ENCODE assay signal across 17 mouse cellular contexts in the genomic region with DNA sequence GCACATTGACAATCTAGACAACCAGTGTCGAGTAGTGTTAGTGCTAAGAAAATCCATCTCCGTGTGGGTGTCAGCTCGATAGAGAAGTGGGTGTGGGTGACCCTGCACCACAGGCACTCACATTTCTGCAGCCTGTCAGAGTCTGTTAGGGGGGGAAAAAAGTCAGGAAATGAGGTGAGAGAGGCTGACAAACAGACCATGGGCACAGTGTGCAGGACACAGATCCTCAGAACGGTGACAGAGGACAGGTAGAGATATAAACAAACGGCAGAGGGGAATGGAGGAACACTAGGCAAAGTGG. TPM values are rescaled to one million over a fixed set of nuclear protein-coding genes. Genes with fewer than 3 reads are reported as not detected.
DNase-seq lines count a peak whose midpoint lies in the region; ATAC-seq and TF ChIP-seq lines count a peak whose summit lies in the region.
"Had no signal": no experiment of that assay in that cellular context is flagged by ENCODE, and none has a peak within 500 bp of the region (broad histone marks: within the 10 kb centered on the region; RNA-seq: fewer than 3 reads in every experiment).

No protein-coding gene starts in this region.

- no peak overlapping the region for H3K4me2 ChIP-seq in hindbrain, embryonic 16.5 days (ENCODE audit: low read length)
- H3K4me2 ChIP-seq in forebrain, embryonic 14.5 days (ENCODE audit: low read length), result no peak overlapping the region
- H3K4me2 ChIP-seq in intestine, embryonic 16.5 days (ENCODE audit: low read depth, low read length), result no peak overlapping the region
- no peak overlapping the region; the same call in 1 of the 2 replicates for H3K4me2 ChIP-seq in midbrain, postnatal 0 days (ENCODE audit: low read depth, low read length, poor library complexity, severe bottlenecking)
- H3K4me2 ChIP-seq: limb, embryonic 13.5 days had no signal

- peak overlapping the region; percentile 64 for H3K27ac ChIP-seq in hindbrain, embryonic 10.5 days
- no peak overlapping the region for H3K27ac ChIP-seq in hindbrain, embryonic 16.5 days (ENCODE audit: low read depth, low read length)
- peak overlapping the region; percentile 29; the same call in 1 of the 2 replicates for H3K27ac ChIP-seq in forebrain, embryonic 14.5 days (ENCODE audit: low read depth, low read length)
- H3K27ac ChIP-seq in intestine, embryonic 16.5 days (ENCODE audit: low read length), result peak overlapping the region; percentile 23
- peak overlapping the region; percentile 38; the same call in 1 of the 2 replicates for H3K27ac ChIP-seq in midbrain, postnatal 0 days (ENCODE audit: low read depth, low read length)
- no peak overlapping the region for H3K27ac ChIP-seq in layer of hippocampus, adult 2 months
- H3K27ac ChIP-seq: limb, embryonic 13.5 days had no signal

- peaks cover 35% of the 10 kb centered on the region for H3K4me1 ChIP-seq in hindbrain, embryonic 10.5 days (replicated peaks)
- H3K4me1 ChIP-seq in hindbrain, embryonic 16.5 days (ENCODE audit: control insufficient read depth, insufficient read depth, low read depth, low read length), result peaks cover 13% of the 10 kb centered on the region
- peaks cover 13% of the 10 kb centered on the region; the same call in 1 of the 2 replicates for H3K4me1 ChIP-seq in forebrain, embryonic 14.5 days (ENCODE audit: control insufficient read depth, insufficient read depth, low read length)
- no peaks in the 10 kb centered on the region for H3K4me1 ChIP-seq in intestine, embryonic 16.5 days (ENCODE audit: control insufficient read depth, insufficient read depth, low read length)
- no peaks in the 10 kb centered on the region for H3K4me1 ChIP-seq in midbrain, postnatal 0 days (ENCODE audit: insufficient read depth, low read length)

- peaks cover 7% of the 10 kb centered on the region; the same call in 1 of the 2 replicates for H3K27me3 ChIP-seq in hindbrain, embryonic 10.5 days (ENCODE audit: insufficient read depth, poor library complexity, severe bottlenecking)
- H3K27me3 ChIP-seq in hindbrain, embryonic 16.5 days (replicated peaks; ENCODE audit: control insufficient read depth, insufficient read depth, low read length), result no peaks in the 10 kb centered on the region
- H3K27me3 ChIP-seq in forebrain, embryonic 14.5 days (replicated peaks; ENCODE audit: control insufficient read depth, insufficient read depth, low read length), result no peaks in the 10 kb centered on the region
- H3K27me3 ChIP-seq in intestine, embryonic 16.5 days (replicated peaks; ENCODE audit: control insufficient read depth, insufficient read depth, low read length), result no peaks in the 10 kb centered on the region
- no peaks in the 10 kb centered on the region for H3K27me3 ChIP-seq in midbrain, postnatal 0 days (ENCODE audit: insufficient read depth, low read length)
- H3K27me3 ChIP-seq: limb, embryonic 13.5 days had no signal

- ATAC-seq in hindbrain, embryonic 16.5 days, result no peak
- no peak; the same call in 1 of the 2 replicates for ATAC-seq in forebrain, embryonic 14.5 days
- no peak for ATAC-seq in intestine, embryonic 16.5 days
- ATAC-seq in midbrain, postnatal 0 days (ENCODE audit: low FRiP score), result no peak; the same call in 1 of the 2 replicates
- no peak for ATAC-seq in erythroblast, adult 5-6 weeks (replicated peaks; ENCODE audit: low FRiP score, poor library complexity, severe bottlenecking)
- ATAC-seq: liver, postnatal 0 days had no signal

- H3K9ac ChIP-seq in hindbrain, embryonic 16.5 days (ENCODE audit: low read depth, low read length), result no peak overlapping the region
- no peak overlapping the region for H3K9ac ChIP-seq in forebrain, embryonic 14.5 days (ENCODE audit: low read length)
- H3K9ac ChIP-seq in intestine, embryonic 16.5 days (ENCODE audit: low read depth, low read length), result no peak overlapping the region
- no peak overlapping the region for H3K9ac ChIP-seq in midbrain, postnatal 0 days (replicated peaks; ENCODE audit: low read length, poor library complexity, severe bottlenecking)
- H3K9ac ChIP-seq: liver, postnatal 0 days had no signal

- H3K4me3 ChIP-seq in hindbrain, embryonic 10.5 days, result no peak overlapping the region
- no peak overlapping the region for H3K4me3 ChIP-seq in hindbrain, embryonic 16.5 days (ENCODE audit: low read length)
- H3K4me3 ChIP-seq in forebrain, embryonic 14.5 days (ENCODE audit: low read depth, low read length), result no peak overlapping the region
- H3K4me3 ChIP-seq in intestine, embryonic 16.5 days (ENCODE audit: low read length), result no peak overlapping the region
- H3K4me3 ChIP-seq in midbrain, postnatal 0 days (ENCODE audit: low read depth, low read length), result no peak overlapping the region
- H3K4me3 ChIP-seq in layer of hippocampus, adult 2 months, result no peak overlapping the region
- H3K4me3 ChIP-seq: limb, embryonic 13.5 days; myocyte had no signal

- no peaks in the 10 kb centered on the region for H3K36me3 ChIP-seq in hindbrain, embryonic 10.5 days
- H3K36me3 ChIP-seq in hindbrain, embryonic 16.5 days (ENCODE audit: control insufficient read depth, insufficient read depth, low read length), result no peaks in the 10 kb centered on the region
- no peaks in the 10 kb centered on the region for H3K36me3 ChIP-seq in forebrain, embryonic 14.5 days (ENCODE audit: control insufficient read depth, insufficient read depth, low read length)
- H3K36me3 ChIP-seq in intestine, embryonic 16.5 days (ENCODE audit: control insufficient read depth, insufficient read depth, low read length), result no peaks in the 10 kb centered on the region
- no peaks in the 10 kb centered on the region for H3K36me3 ChIP-seq in midbrain, postnatal 0 days (ENCODE audit: insufficient read depth, low read length)
- H3K36me3 ChIP-seq: limb, embryonic 13.5 days had no signal

- WGBS in hindbrain, embryonic 10.5 days, result 56% methylated on average over 5 of the region's 5 CpGs
- WGBS in hindbrain, embryonic 16.5 days, result 42% methylated on average over 5 of the region's 5 CpGs
- 16% methylated on average over 5 of the region's 5 CpGs for WGBS in forebrain, embryonic 14.5 days
- 39% methylated on average over 5 of the region's 5 CpGs for WGBS in intestine, embryonic 16.5 days
- 17% methylated on average over 5 of the region's 5 CpGs for WGBS in midbrain, postnatal 0 days

- no peak for TF ChIP-seq CTCF in midbrain, postnatal 0 days (IDR thresholded peaks at IDR 0.05)
- no peak for TF ChIP-seq CTCF in layer of hippocampus, adult 2 months (conservative IDR thresholded peaks at IDR 0.05)

- no peak for DNase-seq in hindbrain, embryonic 10.5 days (ENCODE audit: low spot score)
- DNase-seq in forebrain, embryonic 14.5 days (ENCODE audit: low spot score), result no peak
- DNase-seq in midbrain, postnatal 0 days (ENCODE audit: low spot score), result no peak
- no peak for DNase-seq in yolk sac, embryonic 10.5 days (ENCODE audit: low spot score)
- no peak for DNase-seq in layer of hippocampus, adult 2 months (ENCODE audit: low spot score in 2 of 2)
- DNase-seq: kidney, postnatal 25 days; liver, postnatal 0 days; lung, postnatal 4 days; right cerebral cortex, postnatal 4 days; thymus, postnatal 25 days had no signal

- no peaks in the 10 kb centered on the region for H3K9me3 ChIP-seq in hindbrain, embryonic 10.5 days
- H3K9me3 ChIP-seq in hindbrain, embryonic 16.5 days (ENCODE audit: control insufficient read depth, low read length), result no peaks in the 10 kb centered on the region
- H3K9me3 ChIP-seq in forebrain, embryonic 14.5 days (replicated peaks; ENCODE audit: control insufficient read depth, low read length), result no peaks in the 10 kb centered on the region
- no peaks in the 10 kb centered on the region for H3K9me3 ChIP-seq in intestine, embryonic 16.5 days (ENCODE audit: control insufficient read depth, low read length)
- no peaks in the 10 kb centered on the region for H3K9me3 ChIP-seq in midbrain, postnatal 0 days (ENCODE audit: low read length)
- H3K9me3 ChIP-seq: limb, embryonic 13.5 days had no signal

RNA-seq across cellular contexts. Expression of gene Chrnb4, which starts 19.3 kb away (rescaled TPM):
- polyA plus RNA-seq in hindbrain, embryonic 10.5 days (2016; fragmentation: Nextera tagmentation; extraction: Ambion mirVana), result 3.2 and 4.4 TPM in 2 replicates
- polyA plus RNA-seq in hindbrain, embryonic 16.5 days (2015; fragmentation: Nextera tagmentation; extraction: Ambion mirVana), result 1.5 and 1.6 TPM in 2 replicates
- polyA plus RNA-seq in forebrain, embryonic 14.5 days (2014; fragmentation: Nextera tagmentation; extraction: Ambion mirVana), result 0.39 and 0.53 TPM in 2 replicates
- 5.0 and 5.3 TPM in 2 replicates for polyA plus RNA-seq in intestine, embryonic 16.5 days (2015; fragmentation: Nextera tagmentation; extraction: Ambion mirVana)
- total RNA-seq in midbrain, postnatal 0 days (2014; rRNA removed), result 2.0 and 5.0 TPM in 2 replicates
- 2.4 and 2.5 TPM in 2 replicates for polyA plus RNA-seq in midbrain, postnatal 0 days (2015; fragmentation: Nextera tagmentation; extraction: Ambion mirVana)
- not detected in 2 replicates for total RNA-seq in erythroblast, adult 5-6 weeks (2015; ENCODE audit: low replicate concordance)
- total RNA-seq in erythroblast, adult 5-6 weeks (2017; ENCODE audit: low replicate concordance), result not detected in 2 replicates
- total RNA-seq in layer of hippocampus, adult 2 months (2021), result under 1 TPM in 1 of 2 experiments, not detected in 1; 0.10 TPM
- total RNA-seq: granulocyte monocyte progenitor cell, adult 5-6 weeks; MEL had no signal
- polyA plus RNA-seq: liver, postnatal 0 days had no signal

RNA-seq across cellular contexts. Expression of gene Chrna3, which starts 41.6 kb away (rescaled TPM):
- polyA plus RNA-seq in hindbrain, embryonic 10.5 days (2016; fragmentation: Nextera tagmentation; extraction: Ambion mirVana), result 13.7 and 17.3 TPM in 2 replicates
- 18.8 and 20.2 TPM in 2 replicates for polyA plus RNA-seq in hindbrain, embryonic 16.5 days (2015; fragmentation: Nextera tagmentation; extraction: Ambion mirVana)
- 5.5 and 5.6 TPM in 2 replicates for polyA plus RNA-seq in forebrain, embryonic 14.5 days (2014; fragmentation: Nextera tagmentation; extraction: Ambion mirVana)
- 9.7 and 9.8 TPM in 2 replicates for polyA plus RNA-seq in intestine, embryonic 16.5 days (2015; fragmentation: Nextera tagmentation; extraction: Ambion mirVana)
- total RNA-seq in midbrain, postnatal 0 days (2014; rRNA removed), result 9.6 and 12.1 TPM in 2 replicates
- polyA plus RNA-seq in midbrain, postnatal 0 days (2015; fragmentation: Nextera tagmentation; extraction: Ambion mirVana), result 15.8 and 16.5 TPM in 2 replicates
- not detected in 2 replicates for total RNA-seq in erythroblast, adult 5-6 weeks (2015; ENCODE audit: low replicate concordance)
- total RNA-seq in erythroblast, adult 5-6 weeks (2017; ENCODE audit: low replicate concordance), result not detected in 2 replicates
- total RNA-seq in layer of hippocampus, adult 2 months (2021), result under 1 TPM; 0.17 to 0.18 TPM
- total RNA-seq: granulocyte monocyte progenitor cell, adult 5-6 weeks; MEL had no signal
- polyA plus RNA-seq: liver, postnatal 0 days; myocyte had no signal

Comparison
In these comparisons a context has a peak if more than half of its experiments do, and no peak if none do; other contexts are left out.
1. H3K27ac ChIP-seq: peak in hindbrain, embryonic 10.5 days (single experiment), forebrain, embryonic 14.5 days (single experiment), intestine, embryonic 16.5 days (single experiment) and midbrain, postnatal 0 days (single experiment); none in hindbrain, embryonic 16.5 days (single experiment) and layer of hippocampus, adult 2 months (single experiment).